21 mouse cellular contexts compared by ENCODE assay signal in genomic region chr5:146468311-146468710, GRCm38 (mm10). TPM values are rescaled to one million over a fixed set of nuclear protein-coding genes. Genes with fewer than 3 reads are reported as not detected.
DNase-seq lines count a peak whose midpoint lies in the region; ATAC-seq and TF ChIP-seq lines count a peak whose summit lies in the region.
"Had no signal": no experiment of that assay in that cellular context is flagged by ENCODE, and none has a peak within 500 bp of the region (broad histone marks: within the 10 kb centered on the region; RNA-seq: fewer than 3 reads in every experiment).

No protein-coding gene starts in this region.

- DNase-seq in forebrain, postnatal 0 days: no peak
- no peak for DNase-seq in forebrain, embryonic 11.5 days (ENCODE audit: low spot score)
- DNase-seq in hindbrain, postnatal 0 days (ENCODE audit: low spot score): peak; percentile 22
- DNase-seq in midbrain, embryonic 11.5 days (ENCODE audit: low spot score, missing footprints): no peak
- DNase-seq: adrenal gland, adult 8-10 months; adrenal gland, postnatal 36 days; cerebellum, adult 9-10 months; gastrocnemius, postnatal 25 days; heart, postnatal 10 days; heart, postnatal 4 days; kidney, adult 18-20 months had no signal

- ATAC-seq in forebrain, postnatal 0 days: peak; percentile 14; the same call in 1 of the 2 replicates
- no peak for ATAC-seq in forebrain, embryonic 11.5 days (replicated peaks; ENCODE audit: low FRiP score)
- peak; percentile 69 for ATAC-seq in hindbrain, postnatal 0 days
- no peak for ATAC-seq in hindbrain, embryonic 13.5 days (ENCODE audit: low FRiP score)
- ATAC-seq in midbrain, embryonic 13.5 days: 0 out of 2 replicates have a peak, but pooled peaks have one; percentile 20
- no peak for ATAC-seq in midbrain, embryonic 11.5 days (ENCODE audit: low FRiP score)
- ATAC-seq: forebrain, embryonic 16.5 days; intestine, embryonic 15.5 days had no signal

- H3K9ac ChIP-seq in forebrain, postnatal 0 days: no peak overlapping the region
- H3K9ac ChIP-seq in forebrain, embryonic 11.5 days (ENCODE audit: low read length): no peak overlapping the region
- no peak overlapping the region for H3K9ac ChIP-seq in hindbrain, postnatal 0 days (replicated peaks; ENCODE audit: low read length)
- H3K9ac ChIP-seq in hindbrain, embryonic 13.5 days: no peak overlapping the region
- no peak overlapping the region for H3K9ac ChIP-seq in midbrain, embryonic 13.5 days (replicated peaks)
- no peak overlapping the region for H3K9ac ChIP-seq in midbrain, embryonic 11.5 days (ENCODE audit: low read length)
- H3K9ac ChIP-seq: heart, embryonic 13.5 days; intestine, embryonic 15.5 days had no signal

- no peak overlapping the region for H3K4me3 ChIP-seq in forebrain, postnatal 0 days (ENCODE audit: low read depth, low read length)
- no peak overlapping the region for H3K4me3 ChIP-seq in forebrain, embryonic 11.5 days (ENCODE audit: low read depth, low read length)
- H3K4me3 ChIP-seq in hindbrain, postnatal 0 days (ENCODE audit: low read length): no peak overlapping the region
- H3K4me3 ChIP-seq in hindbrain, embryonic 13.5 days: no peak overlapping the region
- no peak overlapping the region for H3K4me3 ChIP-seq in midbrain, embryonic 13.5 days (replicated peaks)
- no peak overlapping the region for H3K4me3 ChIP-seq in midbrain, embryonic 11.5 days (ENCODE audit: low read depth, low read length)
- H3K4me3 ChIP-seq: embryonic facial prominence, embryonic 10.5 days; heart, embryonic 13.5 days; intestine, embryonic 15.5 days had no signal

- 74% methylated on average over 9 of the region's 9 CpGs for WGBS in forebrain, postnatal 0 days
- WGBS in forebrain, embryonic 11.5 days: 89% methylated on average over 9 of the region's 9 CpGs
- WGBS in hindbrain, postnatal 0 days: 67% methylated on average over 9 of the region's 9 CpGs
- 95% methylated on average over 9 of the region's 9 CpGs for WGBS in hindbrain, embryonic 13.5 days
- 88% methylated on average over 9 of the region's 9 CpGs for WGBS in midbrain, embryonic 13.5 days
- WGBS in midbrain, embryonic 11.5 days: 96% methylated on average over 9 of the region's 9 CpGs

- H3K9me3 ChIP-seq in forebrain, postnatal 0 days (ENCODE audit: low read length): no peaks in the 10 kb centered on the region
- H3K9me3 ChIP-seq in forebrain, embryonic 11.5 days (ENCODE audit: control insufficient read depth, low read length): no peaks in the 10 kb centered on the region
- no peaks in the 10 kb centered on the region for H3K9me3 ChIP-seq in hindbrain, postnatal 0 days (ENCODE audit: low read length)
- H3K9me3 ChIP-seq in hindbrain, embryonic 13.5 days: no peaks in the 10 kb centered on the region
- no peaks in the 10 kb centered on the region for H3K9me3 ChIP-seq in midbrain, embryonic 13.5 days
- no peaks in the 10 kb centered on the region for H3K9me3 ChIP-seq in midbrain, embryonic 11.5 days (ENCODE audit: control insufficient read depth, low read length)
- H3K9me3 ChIP-seq: embryonic facial prominence, embryonic 10.5 days; heart, embryonic 13.5 days; intestine, embryonic 15.5 days had no signal

- H3K27ac ChIP-seq in forebrain, postnatal 0 days (ENCODE audit: low read depth, low read length): no peak overlapping the region
- no peak overlapping the region for H3K27ac ChIP-seq in forebrain, embryonic 11.5 days (ENCODE audit: low read depth, low read length)
- H3K27ac ChIP-seq in hindbrain, postnatal 0 days: no peak overlapping the region
- no peak overlapping the region for H3K27ac ChIP-seq in hindbrain, embryonic 13.5 days
- H3K27ac ChIP-seq in midbrain, embryonic 13.5 days: no peak overlapping the region
- H3K27ac ChIP-seq in midbrain, embryonic 11.5 days (ENCODE audit: low read depth, low read length): no peak overlapping the region
- H3K27ac ChIP-seq: embryonic facial prominence, embryonic 10.5 days; heart, embryonic 13.5 days; intestine, embryonic 15.5 days had no signal

- no peaks in the 10 kb centered on the region; the same call in 1 of the 2 replicates for H3K36me3 ChIP-seq in forebrain, postnatal 0 days (ENCODE audit: insufficient read depth)
- H3K36me3 ChIP-seq in forebrain, embryonic 11.5 days (ENCODE audit: control insufficient read depth, insufficient read depth, low read length): no peaks in the 10 kb centered on the region
- H3K36me3 ChIP-seq in hindbrain, postnatal 0 days (ENCODE audit: insufficient read depth, low read length): peaks cover 21% of the 10 kb centered on the region; the same call in 1 of the 2 replicates
- H3K36me3 ChIP-seq in hindbrain, embryonic 13.5 days: peaks cover 64% of the 10 kb centered on the region
- peaks cover 55% of the 10 kb centered on the region for H3K36me3 ChIP-seq in midbrain, embryonic 13.5 days
- 0 out of 2 replicates have a peak, but pooled peaks cover 4% of the 10 kb centered on the region for H3K36me3 ChIP-seq in midbrain, embryonic 11.5 days (ENCODE audit: control insufficient read depth, insufficient read depth, low read length)
- H3K36me3 ChIP-seq: heart, embryonic 13.5 days; intestine, embryonic 15.5 days had no signal

- H3K27me3 ChIP-seq in forebrain, postnatal 0 days (ENCODE audit: insufficient read depth, low read length): no peaks in the 10 kb centered on the region
- no peaks in the 10 kb centered on the region for H3K27me3 ChIP-seq in forebrain, embryonic 11.5 days (ENCODE audit: control insufficient read depth, insufficient read depth, low read length)
- H3K27me3 ChIP-seq in hindbrain, postnatal 0 days (ENCODE audit: insufficient read depth, low read length): no peaks in the 10 kb centered on the region
- no peaks in the 10 kb centered on the region for H3K27me3 ChIP-seq in hindbrain, embryonic 13.5 days
- no peaks in the 10 kb centered on the region for H3K27me3 ChIP-seq in midbrain, embryonic 13.5 days
- no peaks in the 10 kb centered on the region for H3K27me3 ChIP-seq in midbrain, embryonic 11.5 days (ENCODE audit: control insufficient read depth, insufficient read depth, low read length)
- H3K27me3 ChIP-seq: intestine, embryonic 15.5 days had no signal

- no peak for TF ChIP-seq CTCF in forebrain, postnatal 0 days (IDR thresholded peaks at IDR 0.05; ENCODE audit: low read depth)
- no peak for TF ChIP-seq CTCF in hindbrain, postnatal 0 days (IDR thresholded peaks at IDR 0.05; ENCODE audit: low read depth)

- H3K4me1 ChIP-seq in forebrain, postnatal 0 days (ENCODE audit: insufficient read depth): no peaks in the 10 kb centered on the region
- no peaks in the 10 kb centered on the region for H3K4me1 ChIP-seq in forebrain, embryonic 11.5 days (replicated peaks; ENCODE audit: control insufficient read depth, insufficient read depth, low read length)
- H3K4me1 ChIP-seq in hindbrain, postnatal 0 days (ENCODE audit: insufficient read depth, low read length): no peaks in the 10 kb centered on the region
- no peaks in the 10 kb centered on the region for H3K4me1 ChIP-seq in hindbrain, embryonic 13.5 days (replicated peaks)
- H3K4me1 ChIP-seq in midbrain, embryonic 13.5 days (replicated peaks): no peaks in the 10 kb centered on the region
- no peaks in the 10 kb centered on the region for H3K4me1 ChIP-seq in midbrain, embryonic 11.5 days (ENCODE audit: control insufficient read depth, insufficient read depth, low read length)
- H3K4me1 ChIP-seq: embryonic facial prominence, embryonic 10.5 days; heart, embryonic 13.5 days; intestine, embryonic 15.5 days had no signal

- no peak overlapping the region for H3K4me2 ChIP-seq in forebrain, postnatal 0 days (ENCODE audit: low read depth)
- H3K4me2 ChIP-seq in forebrain, embryonic 11.5 days (ENCODE audit: low read depth, low read length, severe bottlenecking): no peak overlapping the region
- no peak overlapping the region for H3K4me2 ChIP-seq in hindbrain, postnatal 0 days (ENCODE audit: low read depth, low read length)
- no peak overlapping the region for H3K4me2 ChIP-seq in hindbrain, embryonic 13.5 days
- no peak overlapping the region for H3K4me2 ChIP-seq in midbrain, embryonic 13.5 days (replicated peaks)
- H3K4me2 ChIP-seq in midbrain, embryonic 11.5 days: no peak overlapping the region
- H3K4me2 ChIP-seq: heart, embryonic 13.5 days; intestine, embryonic 15.5 days had no signal

RNA-seq across cellular contexts. Expression of gene Gm6408, which starts 13.5 kb away (rescaled TPM):
- not detected in 2 replicates for total RNA-seq in forebrain, postnatal 0 days (2014; rRNA removed)
- polyA plus RNA-seq in forebrain, postnatal 0 days (2015; fragmentation: Nextera tagmentation; extraction: Ambion mirVana): not detected in 2 replicates
- not detected in 2 replicates for polyA plus RNA-seq in forebrain, embryonic 11.5 days (2014; fragmentation: Nextera tagmentation; extraction: Ambion mirVana)
- 0.63 TPM in 1 of 2 replicates, not detected in the other for total RNA-seq in hindbrain, postnatal 0 days (2014; rRNA removed)
- not detected in 2 replicates for polyA plus RNA-seq in hindbrain, postnatal 0 days (2015; fragmentation: Nextera tagmentation; extraction: Ambion mirVana)
- polyA plus RNA-seq in hindbrain, embryonic 13.5 days (2015; fragmentation: Nextera tagmentation; extraction: Ambion mirVana): not detected in 2 replicates
- not detected in 2 replicates for polyA plus RNA-seq in midbrain, embryonic 13.5 days (2015; fragmentation: Nextera tagmentation; extraction: Ambion mirVana)
- not detected in 2 replicates for polyA plus RNA-seq in midbrain, embryonic 11.5 days (2014; fragmentation: Nextera tagmentation; extraction: Ambion mirVana)
- total RNA-seq: adrenal gland, adult 8-10 months; adrenal gland, postnatal 36 days; ES-E14; gastrocnemius, adult 18-20 months; gastrocnemius, postnatal 25 days; granulocyte monocyte progenitor cell, adult 5-6 weeks; heart, postnatal 10 days; heart, postnatal 4 days had no signal
- polyA plus RNA-seq: embryonic facial prominence, embryonic 10.5 days; embryonic facial prominence, embryonic 14.5 days; forebrain, embryonic 16.5 days; heart, embryonic 13.5 days; intestine, embryonic 15.5 days had no signal

RNA-seq across cellular contexts. Expression of gene Gm6370, which starts 22.9 kb away (rescaled TPM):
- not detected in 2 replicates for total RNA-seq in forebrain, postnatal 0 days (2014; rRNA removed)
- polyA plus RNA-seq in forebrain, postnatal 0 days (2015; fragmentation: Nextera tagmentation; extraction: Ambion mirVana): not detected in 2 replicates
- polyA plus RNA-seq in forebrain, embryonic 11.5 days (2014; fragmentation: Nextera tagmentation; extraction: Ambion mirVana): not detected in 2 replicates
- total RNA-seq in hindbrain, postnatal 0 days (2014; rRNA removed): not detected in 2 replicates
- polyA plus RNA-seq in hindbrain, postnatal 0 days (2015; fragmentation: Nextera tagmentation; extraction: Ambion mirVana): not detected in 2 replicates
- not detected in 2 replicates for polyA plus RNA-seq in hindbrain, embryonic 13.5 days (2015; fragmentation: Nextera tagmentation; extraction: Ambion mirVana)
- not detected in 2 replicates for polyA plus RNA-seq in midbrain, embryonic 13.5 days (2015; fragmentation: Nextera tagmentation; extraction: Ambion mirVana)
- not detected in 2 replicates for polyA plus RNA-seq in midbrain, embryonic 11.5 days (2014; fragmentation: Nextera tagmentation; extraction: Ambion mirVana)
- total RNA-seq: adrenal gland, adult 8-10 months; adrenal gland, postnatal 36 days; ES-E14; gastrocnemius, adult 18-20 months; gastrocnemius, postnatal 25 days; granulocyte monocyte progenitor cell, adult 5-6 weeks; heart, postnatal 10 days; heart, postnatal 4 days had no signal
- polyA plus RNA-seq: embryonic facial prominence, embryonic 10.5 days; embryonic facial prominence, embryonic 14.5 days; forebrain, embryonic 16.5 days; heart, embryonic 13.5 days; intestine, embryonic 15.5 days had no signal

RNA-seq across cellular contexts. Expression of gene 4930449I24Rik, which starts 33.9 kb away (rescaled TPM):
- not detected in 2 replicates for total RNA-seq in forebrain, postnatal 0 days (2014; rRNA removed)
- not detected in 2 replicates for polyA plus RNA-seq in forebrain, postnatal 0 days (2015; fragmentation: Nextera tagmentation; extraction: Ambion mirVana)
- not detected in 2 replicates for polyA plus RNA-seq in forebrain, embryonic 11.5 days (2014; fragmentation: Nextera tagmentation; extraction: Ambion mirVana)
- total RNA-seq in hindbrain, postnatal 0 days (2014; rRNA removed): not detected in 2 replicates
- not detected in 2 replicates for polyA plus RNA-seq in hindbrain, postnatal 0 days (2015; fragmentation: Nextera tagmentation; extraction: Ambion mirVana)
- polyA plus RNA-seq in hindbrain, embryonic 13.5 days (2015; fragmentation: Nextera tagmentation; extraction: Ambion mirVana): not detected in 2 replicates
- not detected in 2 replicates for polyA plus RNA-seq in midbrain, embryonic 13.5 days (2015; fragmentation: Nextera tagmentation; extraction: Ambion mirVana)
- not detected in 2 replicates for polyA plus RNA-seq in midbrain, embryonic 11.5 days (2014; fragmentation: Nextera tagmentation; extraction: Ambion mirVana)
- total RNA-seq: adrenal gland, adult 8-10 months; adrenal gland, postnatal 36 days; ES-E14; gastrocnemius, adult 18-20 months; gastrocnemius, postnatal 25 days; granulocyte monocyte progenitor cell, adult 5-6 weeks; heart, postnatal 10 days; heart, postnatal 4 days had no signal
- polyA plus RNA-seq: embryonic facial prominence, embryonic 10.5 days; embryonic facial prominence, embryonic 14.5 days; forebrain, embryonic 16.5 days; heart, embryonic 13.5 days; intestine, embryonic 15.5 days had no signal

RNA-seq across cellular contexts. Expression of gene Gm3402, which starts 45.6 kb away (rescaled TPM):
- not detected in 2 replicates for total RNA-seq in forebrain, postnatal 0 days (2014; rRNA removed)
- polyA plus RNA-seq in forebrain, postnatal 0 days (2015; fragmentation: Nextera tagmentation; extraction: Ambion mirVana): not detected in 2 replicates
- not detected in 2 replicates for polyA plus RNA-seq in forebrain, embryonic 11.5 days (2014; fragmentation: Nextera tagmentation; extraction: Ambion mirVana)
- total RNA-seq in hindbrain, postnatal 0 days (2014; rRNA removed): not detected in 2 replicates
- not detected in 2 replicates for polyA plus RNA-seq in hindbrain, postnatal 0 days (2015; fragmentation: Nextera tagmentation; extraction: Ambion mirVana)
- polyA plus RNA-seq in hindbrain, embryonic 13.5 days (2015; fragmentation: Nextera tagmentation; extraction: Ambion mirVana): not detected in 2 replicates
- polyA plus RNA-seq in midbrain, embryonic 13.5 days (2015; fragmentation: Nextera tagmentation; extraction: Ambion mirVana): not detected in 2 replicates
- polyA plus RNA-seq in midbrain, embryonic 11.5 days (2014; fragmentation: Nextera tagmentation; extraction: Ambion mirVana): not detected in 2 replicates
- total RNA-seq: adrenal gland, adult 8-10 months; adrenal gland, postnatal 36 days; ES-E14; gastrocnemius, adult 18-20 months; gastrocnemius, postnatal 25 days; granulocyte monocyte progenitor cell, adult 5-6 weeks; heart, postnatal 10 days; heart, postnatal 4 days had no signal
- polyA plus RNA-seq: embryonic facial prominence, embryonic 10.5 days; embryonic facial prominence, embryonic 14.5 days; forebrain, embryonic 16.5 days; heart, embryonic 13.5 days; intestine, embryonic 15.5 days had no signal

RNA-seq across cellular contexts. Expression of gene Gm3404, which starts 57.3 kb away (rescaled TPM):
- total RNA-seq in forebrain, postnatal 0 days (2014; rRNA removed): not detected in 2 replicates
- not detected in 2 replicates for polyA plus RNA-seq in forebrain, postnatal 0 days (2015; fragmentation: Nextera tagmentation; extraction: Ambion mirVana)
- polyA plus RNA-seq in forebrain, embryonic 11.5 days (2014; fragmentation: Nextera tagmentation; extraction: Ambion mirVana): not detected in 2 replicates
- total RNA-seq in hindbrain, postnatal 0 days (2014; rRNA removed): not detected in 2 replicates
- not detected in 2 replicates for polyA plus RNA-seq in hindbrain, postnatal 0 days (2015; fragmentation: Nextera tagmentation; extraction: Ambion mirVana)
- not detected in 2 replicates for polyA plus RNA-seq in hindbrain, embryonic 13.5 days (2015; fragmentation: Nextera tagmentation; extraction: Ambion mirVana)
- not detected in 2 replicates for polyA plus RNA-seq in midbrain, embryonic 13.5 days (2015; fragmentation: Nextera tagmentation; extraction: Ambion mirVana)
- not detected in 2 replicates for polyA plus RNA-seq in midbrain, embryonic 11.5 days (2014; fragmentation: Nextera tagmentation; extraction: Ambion mirVana)
- total RNA-seq: adrenal gland, adult 8-10 months; adrenal gland, postnatal 36 days; ES-E14; gastrocnemius, adult 18-20 months; gastrocnemius, postnatal 25 days; granulocyte monocyte progenitor cell, adult 5-6 weeks; heart, postnatal 10 days; heart, postnatal 4 days had no signal
- polyA plus RNA-seq: embryonic facial prominence, embryonic 10.5 days; embryonic facial prominence, embryonic 14.5 days; forebrain, embryonic 16.5 days; heart, embryonic 13.5 days; intestine, embryonic 15.5 days had no signal

Comparison
In these comparisons a context has a peak if more than half of its experiments do, and no peak if none do; other contexts are left out.
1. ATAC-seq: peak in forebrain, postnatal 0 days (single experiment), hindbrain, postnatal 0 days (single experiment) and midbrain, embryonic 13.5 days (single experiment); none in forebrain, embryonic 11.5 days (single experiment), hindbrain, embryonic 13.5 days (single experiment) and midbrain, embryonic 11.5 days (single experiment).